Mouse (Mus musculus): ENCODE measurements at regions not wholly inside any gene's neighbourhood (a gene's known extent, or its start where the extent isn't known, plus 50 kb on each side); places are given as distances from the start of the nearest gene placed in this dataset.

DNA sequence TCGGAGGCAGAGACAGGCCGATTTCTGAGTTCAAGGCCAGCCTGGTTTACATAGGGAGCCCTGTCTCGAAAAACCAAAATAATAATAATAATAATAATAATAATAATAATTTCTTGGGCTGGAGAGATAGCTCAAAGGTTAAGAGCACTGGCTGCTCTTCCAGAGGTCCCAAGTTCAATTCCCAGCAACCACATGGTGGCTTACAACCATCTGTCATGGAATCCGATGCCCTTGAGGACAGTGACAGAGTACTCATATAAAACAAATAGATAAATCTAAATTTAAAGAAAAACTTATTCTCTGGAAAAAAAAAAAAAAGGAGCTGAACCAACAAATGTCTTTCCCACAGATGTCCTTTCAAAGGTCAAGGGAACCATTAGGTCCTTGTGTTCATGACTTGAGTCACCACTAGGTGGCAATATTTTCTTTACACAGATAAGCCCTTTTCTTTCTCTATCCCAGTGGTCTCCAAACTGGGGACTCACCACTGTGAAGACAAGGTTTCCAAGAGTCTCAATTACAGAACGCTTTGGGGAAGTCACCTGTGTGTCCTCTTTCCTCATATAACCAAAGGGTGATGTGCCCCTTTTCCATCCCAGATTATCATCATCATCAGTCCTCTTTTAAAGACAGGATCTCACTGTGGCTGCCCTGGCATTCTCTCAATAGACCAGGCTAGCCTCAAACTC lies 106.1 kb upstream of the Xpo1 start:
- DNase-seq (ENCODE audit: low spot score), result peak; percentile 25

DNA sequence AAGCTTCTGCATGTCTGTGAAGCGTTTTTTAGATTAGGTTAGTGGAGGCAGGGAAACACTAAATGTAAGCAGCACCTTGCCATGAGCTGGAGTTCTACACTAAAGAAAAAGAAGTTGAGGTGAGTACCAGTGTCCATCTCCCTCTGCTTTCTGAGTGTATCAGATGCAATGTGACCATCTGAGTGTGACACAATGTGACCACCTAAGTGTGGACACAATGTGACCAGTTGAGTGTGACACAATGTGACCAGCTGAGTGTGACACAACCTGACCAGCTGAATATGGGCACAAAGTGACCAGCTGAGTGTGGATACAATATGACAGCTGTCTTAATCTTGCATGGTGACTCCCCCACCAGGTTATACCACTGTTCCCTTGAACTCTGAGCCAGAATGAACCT lies 101.0 kb upstream of the Xpo1 start:
- Histone ChIP-seq H3K4me2 (ENCODE audit: low read depth, severe bottlenecking) (no peak overlapping the region), H3K9ac (ENCODE audit: low read length) (no peak overlapping the region), H3K4me1 (ENCODE audit: control insufficient read depth, insufficient read depth, low read length) (no peaks in the 10 kb centered on the region), H3K27me3 (ENCODE audit: control insufficient read depth, insufficient read depth, low read length) (no peaks in the 10 kb centered on the region), H3K36me3 (ENCODE audit: control insufficient read depth, insufficient read depth, low read length) (no peaks in the 10 kb centered on the region), H3K27ac (replicated peaks; ENCODE audit: low read depth, low read length) (no peak overlapping the region), H3K9me3 (ENCODE audit: control insufficient read depth, low read length) (no peaks in the 10 kb centered on the region), H3K4me3 (ENCODE audit: low read depth, low read length) (no peak overlapping the region)
- DNase-seq (ENCODE audit: low spot score) (no peak), ATAC-seq (ENCODE audit: insufficient number of reproducible peaks, low FRiP score, low TSS enrichment, low read depth) (no peak)
- WGBS, result 71% methylated on average over 1 of the region's 1 CpGs

More for the DNA sequence above, 106.1 kb upstream of the Xpo1 start:
- Histone ChIP-seq H3K27ac (replicated peaks; ENCODE audit: low read depth, low read length) (no peak overlapping the region), H3K36me3 (ENCODE audit: control insufficient read depth, insufficient read depth, low read length) (no peaks in the 10 kb centered on the region), H3K4me3 (ENCODE audit: low read depth, low read length) (no peak overlapping the region), H3K27me3 (ENCODE audit: control insufficient read depth, insufficient read depth, low read length) (no peaks in the 10 kb centered on the region), H3K4me2 (ENCODE audit: low read depth, severe bottlenecking) (no peak overlapping the region), H3K4me1 (ENCODE audit: control insufficient read depth, insufficient read depth, low read length) (no peaks in the 10 kb centered on the region), H3K9me3 (ENCODE audit: control insufficient read depth, low read length) (no peaks in the 10 kb centered on the region), H3K9ac (ENCODE audit: low read length) (no peak overlapping the region)
- no peak for ATAC-seq (ENCODE audit: insufficient number of reproducible peaks, low FRiP score, low TSS enrichment, low read depth)
- WGBS, result 70% methylated on average over 5 of the region's 5 CpGs

DNA sequence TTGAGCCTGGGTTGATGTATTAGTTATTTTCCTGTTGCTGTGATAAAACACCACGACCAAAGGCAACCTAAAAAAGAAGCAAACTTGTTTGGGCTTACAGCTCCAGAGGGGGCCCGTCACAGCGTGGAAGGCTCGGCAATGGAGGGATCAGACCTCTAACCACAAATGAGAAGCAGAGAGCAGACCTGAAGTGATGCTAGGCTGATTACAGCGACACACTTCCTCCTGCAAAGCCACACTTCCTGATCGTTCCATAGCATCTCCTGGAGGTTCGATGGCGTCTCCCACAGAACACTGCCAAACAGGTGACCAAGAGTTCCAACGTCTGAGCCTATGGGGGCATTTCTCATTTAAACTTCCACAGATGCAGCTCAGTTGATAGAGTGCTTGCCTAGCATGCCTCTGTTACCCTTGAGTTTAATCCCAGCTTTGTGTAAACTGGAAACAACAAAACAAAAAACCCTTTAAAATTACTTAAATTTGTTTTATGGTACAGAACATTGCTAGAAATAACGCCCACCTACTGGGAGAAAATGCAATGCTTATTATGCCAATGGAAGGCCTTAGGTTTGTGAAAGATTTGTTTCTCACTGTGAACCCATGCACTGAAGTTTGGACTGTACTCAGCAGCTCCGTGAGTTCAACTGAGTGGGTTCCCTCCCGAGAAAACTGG lies 87.2 kb upstream of the Xpo1 start:
- H3K9me3 ChIP-seq (ENCODE audit: control insufficient read depth, low read length), result no peaks in the 10 kb centered on the region
- no peak overlapping the region for H3K27ac ChIP-seq (replicated peaks; ENCODE audit: low read depth, low read length)
- DNase-seq (ENCODE audit: low spot score) (no peak), ATAC-seq (ENCODE audit: insufficient number of reproducible peaks, low FRiP score, low TSS enrichment, low read depth) (no peak)
- no peak overlapping the region for H3K4me2 ChIP-seq (ENCODE audit: low read depth, severe bottlenecking)
- H3K36me3 ChIP-seq (ENCODE audit: control insufficient read depth, insufficient read depth, low read length), result no peaks in the 10 kb centered on the region
- no peaks in the 10 kb centered on the region for H3K27me3 ChIP-seq (ENCODE audit: control insufficient read depth, insufficient read depth, low read length)
- no peak overlapping the region for H3K4me3 ChIP-seq (ENCODE audit: low read depth, low read length)
- no peak overlapping the region for H3K9ac ChIP-seq (ENCODE audit: low read length)
- WGBS, result 84% methylated on average over 12 of the region's 12 CpGs
- no peaks in the 10 kb centered on the region for H3K4me1 ChIP-seq (ENCODE audit: control insufficient read depth, insufficient read depth, low read length)

DNA sequence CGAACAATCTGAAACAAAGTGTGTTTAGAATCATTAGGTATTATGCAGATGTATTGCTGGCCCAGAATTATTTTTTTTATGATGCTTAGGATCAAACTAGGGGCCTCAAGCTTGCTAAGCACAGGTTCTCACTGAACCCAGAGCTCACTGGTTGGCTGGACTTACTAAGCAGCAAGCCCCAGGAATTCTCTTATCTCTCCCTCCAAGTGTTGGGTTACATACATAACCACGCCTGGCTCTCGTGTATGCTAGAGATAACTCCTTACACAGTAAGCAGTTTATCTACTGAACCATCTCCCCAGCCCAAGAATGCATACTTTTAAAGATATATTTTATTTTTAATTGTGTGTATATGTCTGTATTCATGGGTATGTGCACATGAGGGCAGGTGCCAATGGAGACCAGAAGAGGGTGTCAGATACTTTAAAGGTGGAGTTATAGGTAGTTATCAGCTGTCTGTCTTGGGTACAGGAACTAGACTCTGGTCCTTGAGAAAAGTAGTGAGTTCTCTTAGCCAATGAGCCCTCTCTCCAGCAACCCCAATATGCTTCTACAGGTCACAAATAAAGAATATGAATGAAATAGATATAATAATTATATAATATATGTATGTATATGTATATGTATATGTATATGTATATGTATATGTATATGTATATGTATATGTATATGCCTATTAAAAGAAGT lies 86.0 kb upstream of the Xpo1 start:
- ATAC-seq (ENCODE audit: insufficient number of reproducible peaks, low FRiP score, low TSS enrichment, low read depth), result no peak
- 70% methylated on average over 3 of the region's 3 CpGs for WGBS

DNA sequence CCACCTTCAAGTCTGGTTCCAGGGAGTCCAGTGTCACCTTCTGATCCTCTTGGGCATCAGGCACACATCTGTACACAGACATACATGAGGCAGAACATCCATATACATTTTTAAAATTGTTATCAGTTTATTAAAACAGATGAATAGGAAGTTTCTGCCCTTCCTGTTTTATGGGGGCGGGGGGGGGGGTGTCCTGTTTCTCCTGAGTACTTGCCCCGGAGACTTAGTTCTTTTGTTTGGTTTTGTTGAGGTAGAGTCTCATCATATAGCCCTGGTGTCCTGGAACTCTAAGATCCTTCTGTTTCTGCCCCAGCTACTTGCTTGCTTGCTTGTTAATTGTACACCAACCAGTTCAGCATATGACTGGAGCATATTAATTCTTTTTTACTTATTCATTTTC lies 85.0 kb upstream of the Xpo1 start:
- H3K4me2 ChIP-seq (ENCODE audit: low read depth, severe bottlenecking), result no peak overlapping the region
- DNase-seq (ENCODE audit: low spot score), result no peak
- H3K4me1 ChIP-seq (ENCODE audit: control insufficient read depth, insufficient read depth, low read length), result no peaks in the 10 kb centered on the region
- no peaks in the 10 kb centered on the region for H3K27me3 ChIP-seq (ENCODE audit: control insufficient read depth, insufficient read depth, low read length)
- no peaks in the 10 kb centered on the region for H3K36me3 ChIP-seq (ENCODE audit: control insufficient read depth, insufficient read depth, low read length)
- H3K27ac ChIP-seq (replicated peaks; ENCODE audit: low read depth, low read length), result no peak overlapping the region
- H3K4me3 ChIP-seq (ENCODE audit: low read depth, low read length), result no peak overlapping the region
- ATAC-seq (ENCODE audit: insufficient number of reproducible peaks, low FRiP score, low TSS enrichment, low read depth), result no peak
- no peaks in the 10 kb centered on the region for H3K9me3 ChIP-seq (ENCODE audit: control insufficient read depth, low read length)
- WGBS, result 71% methylated on average over 2 of the region's 2 CpGs
- H3K9ac ChIP-seq (ENCODE audit: low read length), result no peak overlapping the region

More for the DNA sequence above, 86.0 kb upstream of the Xpo1 start:
- H3K36me3 ChIP-seq (ENCODE audit: control insufficient read depth, insufficient read depth, low read length), result no peaks in the 10 kb centered on the region
- no peak for DNase-seq (ENCODE audit: low spot score)
- no peak overlapping the region for H3K4me3 ChIP-seq (ENCODE audit: low read depth, low read length)
- H3K9ac ChIP-seq (ENCODE audit: low read length), result no peak overlapping the region
- H3K9me3 ChIP-seq (ENCODE audit: control insufficient read depth, low read length), result no peaks in the 10 kb centered on the region
- H3K27ac ChIP-seq (replicated peaks; ENCODE audit: low read depth, low read length), result no peak overlapping the region
- H3K4me1 ChIP-seq (ENCODE audit: control insufficient read depth, insufficient read depth, low read length), result no peaks in the 10 kb centered on the region
- no peaks in the 10 kb centered on the region for H3K27me3 ChIP-seq (ENCODE audit: control insufficient read depth, insufficient read depth, low read length)
- H3K4me2 ChIP-seq (ENCODE audit: low read depth, severe bottlenecking), result no peak overlapping the region

DNA sequence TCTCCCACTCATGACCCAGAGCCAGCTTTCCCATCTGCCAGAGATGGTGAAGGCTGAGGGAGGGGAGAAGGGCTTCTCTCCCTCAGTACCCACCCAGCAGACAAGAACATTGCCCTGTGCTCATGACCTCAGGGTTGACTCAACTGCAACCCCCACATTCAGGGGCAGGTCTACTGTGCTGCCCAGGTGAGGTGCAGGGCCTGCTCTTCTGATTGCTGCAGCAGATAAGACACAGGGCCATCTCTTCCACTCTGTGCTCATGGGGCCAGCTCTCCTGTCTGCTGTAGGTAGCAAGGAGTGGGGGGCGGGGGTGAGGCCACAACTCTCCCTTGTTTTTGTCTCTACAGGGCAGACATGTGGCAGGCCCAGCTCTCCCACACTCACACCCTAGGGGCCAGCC lies 84.1 kb upstream of the Xpo1 start:
- H3K27me3 ChIP-seq (ENCODE audit: control insufficient read depth, insufficient read depth, low read length), result no peaks in the 10 kb centered on the region
- no peak for ATAC-seq (ENCODE audit: insufficient number of reproducible peaks, low FRiP score, low TSS enrichment, low read depth)
- 100% methylated on average over 1 of the region's 1 CpGs for WGBS
- DNase-seq (ENCODE audit: low spot score), result no peak
- H3K4me2 ChIP-seq (ENCODE audit: low read depth, severe bottlenecking), result no peak overlapping the region
- no peaks in the 10 kb centered on the region for H3K9me3 ChIP-seq (ENCODE audit: control insufficient read depth, low read length)
- H3K27ac ChIP-seq (replicated peaks; ENCODE audit: low read depth, low read length), result no peak overlapping the region
- H3K36me3 ChIP-seq (ENCODE audit: control insufficient read depth, insufficient read depth, low read length), result no peaks in the 10 kb centered on the region
- no peak overlapping the region for H3K9ac ChIP-seq (ENCODE audit: low read length)
- H3K4me3 ChIP-seq (ENCODE audit: low read depth, low read length), result no peak overlapping the region
- H3K4me1 ChIP-seq (ENCODE audit: control insufficient read depth, insufficient read depth, low read length), result no peaks in the 10 kb centered on the region

DNA sequence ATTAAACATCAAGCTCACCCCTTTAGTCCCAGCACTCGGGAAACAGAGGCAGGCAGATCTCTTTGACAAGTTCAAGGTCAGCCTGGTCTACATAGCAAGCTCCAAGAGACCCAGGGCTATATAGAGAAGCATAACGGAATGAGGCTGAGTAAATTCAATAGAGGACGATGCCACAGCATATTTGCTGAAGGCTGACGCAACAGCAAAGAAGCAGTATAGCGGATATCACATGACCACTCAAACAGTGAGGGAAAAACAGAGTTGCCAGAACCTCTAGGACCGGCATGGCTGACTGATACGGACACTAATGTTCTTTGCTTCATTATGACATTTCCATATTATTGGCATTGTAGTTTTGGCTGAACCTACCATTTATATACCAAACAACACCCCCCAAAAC lies 74.2 kb upstream of the Xpo1 start:
- 86% methylated on average over 7 of the region's 7 CpGs for WGBS
- ATAC-seq (ENCODE audit: insufficient number of reproducible peaks, low FRiP score, low TSS enrichment, low read depth), result no peak
- no peaks in the 10 kb centered on the region for H3K36me3 ChIP-seq (ENCODE audit: control insufficient read depth, insufficient read depth, low read length)
- H3K9me3 ChIP-seq (ENCODE audit: control insufficient read depth, low read length), result no peaks in the 10 kb centered on the region
- H3K4me3 ChIP-seq (ENCODE audit: low read depth, low read length), result no peak overlapping the region
- no peak overlapping the region for H3K9ac ChIP-seq (ENCODE audit: low read length)
- no peaks in the 10 kb centered on the region for H3K27me3 ChIP-seq (ENCODE audit: control insufficient read depth, insufficient read depth, low read length)
- no peak overlapping the region for H3K4me2 ChIP-seq (ENCODE audit: low read depth, severe bottlenecking)
- no peak overlapping the region for H3K27ac ChIP-seq (replicated peaks; ENCODE audit: low read depth, low read length)
- H3K4me1 ChIP-seq (ENCODE audit: control insufficient read depth, insufficient read depth, low read length), result no peaks in the 10 kb centered on the region
- DNase-seq (ENCODE audit: low spot score), result no peak

DNA sequence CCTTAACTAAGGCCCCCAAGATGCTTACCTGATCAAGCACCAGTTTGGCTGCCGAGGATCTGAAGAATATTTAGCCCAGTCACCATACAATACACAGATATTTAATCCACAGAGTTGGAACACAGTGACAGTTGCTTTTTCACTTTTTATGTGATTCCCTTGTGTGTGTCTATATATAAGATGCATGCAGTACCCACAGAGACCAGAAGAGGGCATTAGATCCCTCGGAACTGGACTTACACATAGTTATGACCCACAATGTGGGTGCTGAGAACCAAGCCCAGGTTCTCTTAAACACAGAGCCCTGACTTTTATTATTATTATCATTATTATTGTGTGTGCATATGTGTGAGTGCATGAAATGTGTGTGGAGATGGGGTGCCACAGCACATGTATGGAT lies 70.6 kb upstream of the Xpo1 start:
- H3K9me3 ChIP-seq (ENCODE audit: control insufficient read depth, low read length), result no peaks in the 10 kb centered on the region
- H3K27ac ChIP-seq (replicated peaks; ENCODE audit: low read depth, low read length), result no peak overlapping the region
- no peaks in the 10 kb centered on the region for H3K4me1 ChIP-seq (ENCODE audit: control insufficient read depth, insufficient read depth, low read length)
- WGBS, result 98% methylated on average over 2 of the region's 2 CpGs
- no peak overlapping the region for H3K4me3 ChIP-seq (ENCODE audit: low read depth, low read length)
- no peak overlapping the region for H3K4me2 ChIP-seq (ENCODE audit: low read depth, severe bottlenecking)
- no peak for DNase-seq (ENCODE audit: low spot score)
- H3K9ac ChIP-seq (ENCODE audit: low read length), result no peak overlapping the region
- no peaks in the 10 kb centered on the region for H3K36me3 ChIP-seq (ENCODE audit: control insufficient read depth, insufficient read depth, low read length)
- ATAC-seq (ENCODE audit: insufficient number of reproducible peaks, low FRiP score, low TSS enrichment, low read depth), result no peak
- no peaks in the 10 kb centered on the region for H3K27me3 ChIP-seq (ENCODE audit: control insufficient read depth, insufficient read depth, low read length)
